ENCODE assay signal across 11 mouse cellular contexts in the genomic region with DNA sequence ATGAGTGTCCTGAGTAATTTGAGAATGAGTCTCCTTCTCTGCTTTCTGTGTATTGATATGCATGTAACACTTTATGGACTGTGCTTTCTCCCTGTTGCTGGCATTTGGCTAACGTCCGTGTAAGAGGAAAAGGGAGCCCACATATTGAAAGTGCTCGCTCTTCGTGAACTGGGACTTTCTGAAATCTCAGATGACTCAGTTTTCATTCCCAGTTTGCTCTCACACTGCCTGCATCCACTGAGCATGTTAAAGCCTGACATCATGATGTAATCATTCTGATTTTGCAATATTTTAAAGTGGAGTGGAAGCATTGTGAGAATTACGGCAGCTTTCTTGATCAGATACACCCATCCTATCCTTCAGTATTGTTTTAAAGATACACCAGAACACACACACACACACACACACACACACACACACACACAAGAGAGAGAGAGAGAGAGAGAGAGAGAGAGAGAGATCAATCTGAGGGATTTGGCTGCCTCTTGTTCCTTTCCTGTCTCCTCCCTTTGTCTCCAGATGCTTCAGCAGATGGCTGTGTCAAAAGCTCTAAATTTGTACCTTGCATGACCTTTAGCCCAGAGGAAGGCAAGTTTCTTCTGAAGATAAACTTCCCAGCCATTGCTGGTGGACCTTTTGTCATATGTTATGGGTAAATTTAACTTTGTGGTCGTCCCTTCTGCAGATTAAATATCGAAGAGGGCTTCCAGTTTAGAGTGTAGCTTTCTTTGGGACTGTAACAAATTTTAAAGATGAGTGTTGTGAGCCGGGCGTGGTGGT.
DNase-seq lines count a peak whose midpoint lies in the region; ATAC-seq and TF ChIP-seq lines count a peak whose summit lies in the region.
"Had no signal": no experiment of that assay in that cellular context is flagged by ENCODE, and none has a peak within 500 bp of the region (broad histone marks: within the 10 kb centered on the region; RNA-seq: fewer than 3 reads in every experiment).

No protein-coding gene starts in this region.

- no peak for TF ChIP-seq POLR2A in myocyte (IDR thresholded peaks at IDR 0.05; ENCODE audit: insufficient read length, low read depth)

- H3ac ChIP-seq in myocyte (ENCODE audit: control insufficient read depth, insufficient read length): no peak overlapping the region

- H3K9ac ChIP-seq in neural tube, embryonic 11.5 days (ENCODE audit: low read length): no peak overlapping the region
- H3K9ac ChIP-seq: lung, embryonic 15.5 days had no signal

- no peaks in the 10 kb centered on the region for H3K9me3 ChIP-seq in neural tube, embryonic 11.5 days (ENCODE audit: control insufficient read depth, low read length)
- H3K9me3 ChIP-seq: G1E; lung, embryonic 15.5 days had no signal

- DNase-seq in heart, adult 18-20 months: peak; percentile 43 to 48
- no peak for DNase-seq in heart, postnatal 25 days (ENCODE audit: low spot score)
- no peak for DNase-seq in neural tube, embryonic 11.5 days (ENCODE audit: low spot score)
- no peak for DNase-seq in neural tube, embryonic 10.5 days (ENCODE audit: extremely low spot score, low spot score)
- DNase-seq in cerebellum, postnatal 10 days: peak; percentile 29 to 47
- DNase-seq in layer of hippocampus, postnatal 25 days (ENCODE audit: extremely low spot score in 1 of 2, low spot score in 1 of 2): no peak
- no peak for DNase-seq in adrenal gland, adult 18-20 months (ENCODE audit: low spot score in 2 of 2)

- intact Hi-C loops in heart, postnatal 25 days (cut with DNase I): loop anchor here (10.0 kb wide), 1 partner anchor 141 kb away; no protein-coding TSS in a partner anchor

- no peaks in the 10 kb centered on the region for H3K79me2 ChIP-seq in myocyte (ENCODE audit: control insufficient read depth, insufficient read depth)

- H3K4me2 ChIP-seq in neural tube, embryonic 11.5 days (ENCODE audit: low read depth): no peak overlapping the region
- peak overlapping the region; percentile 60 for H3K4me2 ChIP-seq in myocyte (ENCODE audit: low read depth)
- H3K4me2 ChIP-seq: lung, embryonic 15.5 days had no signal

- H3K27ac ChIP-seq in neural tube, embryonic 11.5 days (ENCODE audit: low read depth, low read length): 0 out of 2 replicates have a peak overlapping the region, but pooled peaks have one; percentile 11
- H3K27ac ChIP-seq: lung, embryonic 15.5 days had no signal

- 75% methylated on average over 9 of the region's 9 CpGs for WGBS in neural tube, embryonic 11.5 days

- no peaks in the 10 kb centered on the region for H3K27me3 ChIP-seq in neural tube, embryonic 11.5 days (ENCODE audit: control insufficient read depth, insufficient read depth, low read length)
- H3K27me3 ChIP-seq in myocyte (ENCODE audit: control insufficient read depth, insufficient read depth, insufficient read length): no peaks in the 10 kb centered on the region
- H3K27me3 ChIP-seq: lung, embryonic 15.5 days had no signal

- H3K4me3 ChIP-seq in neural tube, embryonic 11.5 days (ENCODE audit: low read depth, low read length): no peak overlapping the region
- no peak overlapping the region for H3K4me3 ChIP-seq in myocyte
- H3K4me3 ChIP-seq: lung, embryonic 15.5 days had no signal

- ATAC-seq in neural tube, embryonic 11.5 days (ENCODE audit: insufficient read depth, low FRiP score, low TSS enrichment): no peak
- ATAC-seq: hindbrain, embryonic 16.5 days had no signal

- no peaks in the 10 kb centered on the region for H3K36me3 ChIP-seq in neural tube, embryonic 11.5 days (ENCODE audit: control insufficient read depth, insufficient read depth, low read length)
- H3K36me3 ChIP-seq in myocyte (ENCODE audit: control insufficient read depth, insufficient read depth): no peaks in the 10 kb centered on the region
- H3K36me3 ChIP-seq: G1E; lung, embryonic 15.5 days had no signal

- 0 out of 2 replicates have a peak, but pooled peaks cover 2% of the 10 kb centered on the region for H3K4me1 ChIP-seq in neural tube, embryonic 11.5 days (ENCODE audit: control insufficient read depth, insufficient read depth, low read length)

TF ChIP-seq in myocyte, 11 proteins besides CTCF, POLR2A, EP300 and RAD21:
- peak; percentile 92 for TF ChIP-seq CEBPB (IDR thresholded peaks at IDR 0.05; ENCODE audit: insufficient read depth, poor library complexity, severe bottlenecking)
- TF ChIP-seq MYOD1 (IDR thresholded peaks at IDR 0.05; ENCODE audit: control insufficient read depth in 1 of 3, insufficient read length in 2 of 3, low read depth in 2 of 3): peak in 1 of 3 experiments; percentile 5
- no peak for TF ChIP-seq USF1 (IDR thresholded peaks at IDR 0.05; ENCODE audit: low read depth)
- no peak for TF ChIP-seq TCF12 (IDR thresholded peaks at IDR 0.05; ENCODE audit: insufficient read depth, poor library complexity, severe bottlenecking)

Comparison
In these comparisons a context has a peak if more than half of its experiments do, and no peak if none do; other contexts are left out.
1. DNase-seq: peak in heart, adult 18-20 months (2 of 2) and cerebellum, postnatal 10 days (2 of 2); none in heart, postnatal 25 days (single experiment), neural tube, embryonic 11.5 days (single experiment), neural tube, embryonic 10.5 days (single experiment), layer of hippocampus, postnatal 25 days (0 of 2) and adrenal gland, adult 18-20 months (0 of 2).